Mouse (Mus musculus) C2C12 (cell line): ENCODE measurements around the gene Patl2. TPM values are rescaled to one million over a fixed set of nuclear protein-coding genes. Genes with fewer than 3 reads are reported as not detected.

ENCODE experiments used
- H3K27me3 ChIP-seq: one replicate; pipeline ENCODE4 v1.6.1; 2011; ENCODE audit not compliant: control insufficient read depth, insufficient read depth, insufficient read length
- H3K36me3 ChIP-seq: one replicate; pipeline ENCODE4 v1.6.1; 2011; ENCODE audit not compliant: control insufficient read depth, insufficient read depth
- H3K4me3 ChIP-seq: one replicate; pipeline ENCODE4 v1.5.1; 2011; ENCODE audit warnings: mild to moderate bottlenecking, control low read depth; ENCODE audit not compliant: poor library complexity, insufficient read depth, severe bottlenecking
- H3K79me2 ChIP-seq: one replicate; pipeline ENCODE4 v1.6.1; 2011; ENCODE audit not compliant: control insufficient read depth, insufficient read depth
- H3K79me3 ChIP-seq: one replicate; pipeline ENCODE4 v1.6.1; 2011; ENCODE audit warnings: low read depth, control low read depth
- H3ac ChIP-seq: one replicate; pipeline ENCODE3; 2011; ENCODE audit warnings: low read depth; ENCODE audit not compliant: control insufficient read depth, insufficient read length
- CEBPB ChIP-seq: IDR thresholded peaks from one replicate; pipeline ENCODE4 v1.6.1; 2011; ENCODE audit warnings: low read depth, mild to moderate bottlenecking, control low read depth, moderate library complexity
- CTCF ChIP-seq: IDR thresholded peaks from one replicate; pipeline ENCODE4 v1.5.1; 2011; ENCODE audit not compliant: control insufficient read depth, insufficient read depth, insufficient read length
- FOSL1 ChIP-seq: IDR thresholded peaks from one replicate; pipeline ENCODE4 v1.8.0; 2011; ENCODE audit warnings: mild to moderate bottlenecking, low read length; ENCODE audit not compliant: poor library complexity, insufficient read depth, severe bottlenecking
- MAX ChIP-seq: IDR thresholded peaks from one replicate; pipeline ENCODE4 v1.6.1; 2011; ENCODE audit warnings: mild to moderate bottlenecking, control low read depth
- MYOD1 ChIP-seq: IDR thresholded peaks from one replicate; pipeline ENCODE4 v1.6.1; 2011; ENCODE audit warnings: low read depth; ENCODE audit not compliant: control insufficient read depth, insufficient read length
- MYOG ChIP-seq: IDR thresholded peaks from one replicate; pipeline ENCODE4 v1.6.1; 2011; ENCODE audit not compliant: control insufficient read depth, insufficient read length; ENCODE audit errors: extremely low read depth
- USF1 ChIP-seq: IDR thresholded peaks from one replicate; pipeline ENCODE4 v1.6.1; 2011; ENCODE audit warnings: low read depth, mild to moderate bottlenecking, control low read depth, moderate library complexity
- polyA plus RNA-seq: library from polyadenylated mRNA; unstranded; fragments of >200 nt; fragmentation: generic; extraction: Trizol; gene quantifications from one replicate; pipeline ENCODE4 v1.2.1, GENCODE M21; 2012; ENCODE audit warnings: missing spikeins

Gene Patl2
- polyA plus RNA-seq, 1 experiment: not detected

DNA sequence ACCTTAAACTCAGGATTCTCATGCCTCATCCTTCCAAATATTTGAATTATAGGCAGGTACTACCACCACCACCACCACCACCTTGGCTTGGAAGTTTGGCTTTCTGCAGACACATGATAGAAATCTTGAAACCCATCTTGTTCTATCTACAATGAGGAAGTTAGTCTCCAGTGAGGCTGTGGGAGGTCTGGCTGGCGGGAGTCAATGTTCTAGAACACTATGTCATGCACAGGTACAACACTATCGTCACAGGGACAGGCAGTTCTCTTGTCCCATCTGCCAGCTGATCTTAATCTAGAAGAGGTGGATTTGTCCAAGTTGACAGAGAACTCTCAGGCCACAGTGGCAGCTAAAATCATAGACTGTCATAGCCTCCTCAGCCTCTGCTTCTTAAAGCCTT is 53.4 kb downstream of the Patl2 start:
- Histone ChIP-seq H3K79me3 (no peaks in the 10 kb centered on the region), H3ac (no peak overlapping the region), H3K4me3 (no peak overlapping the region), H3K79me2 (no peaks in the 10 kb centered on the region), H3K27me3 (no peaks in the 10 kb centered on the region), H3K36me3 (no peaks in the 10 kb centered on the region)
- no peak for TF ChIP-seq FOSL1
- no peak for TF ChIP-seq CEBPB
- no peak for TF ChIP-seq CTCF
- TF ChIP-seq USF1: no peak
- no peak for TF ChIP-seq MYOG
- no peak for TF ChIP-seq MAX
- no peak for TF ChIP-seq MYOD1

GRCm38 (mm10) chr2:122132078-122132477 is 53.9 kb downstream of the Patl2 start:
- H3K79me2 ChIP-seq: no peaks in the 10 kb centered on the region
- no peak overlapping the region for H3ac ChIP-seq
- H3K36me3 ChIP-seq: no peaks in the 10 kb centered on the region
- TF ChIP-seq CEBPB (no peak), FOSL1 (no peak)
- H3K79me3 ChIP-seq: no peaks in the 10 kb centered on the region
- H3K27me3 ChIP-seq: no peaks in the 10 kb centered on the region
- H3K4me3 ChIP-seq: no peak overlapping the region

GRCm38 (mm10) chr2:122127635-122128034 is 58.4 kb downstream of the Patl2 start:
- no peaks in the 10 kb centered on the region for H3K79me3 ChIP-seq
- TF ChIP-seq FOSL1: no peak
- peak; percentile 89 for TF ChIP-seq USF1
- no peak overlapping the region for H3ac ChIP-seq
- no peaks in the 10 kb centered on the region for H3K36me3 ChIP-seq
- no peak overlapping the region for H3K4me3 ChIP-seq
- no peaks in the 10 kb centered on the region for H3K27me3 ChIP-seq
- no peaks in the 10 kb centered on the region for H3K79me2 ChIP-seq

GRCm38 (mm10) chr2:122126765-122127347 is 59.1 kb downstream of the Patl2 start:
- Histone ChIP-seq H3K79me3 (no peaks in the 10 kb centered on the region), H3K79me2 (no peaks in the 10 kb centered on the region), H3ac (no peak overlapping the region), H3K27me3 (no peaks in the 10 kb centered on the region), H3K36me3 (no peaks in the 10 kb centered on the region), H3K4me3 (no peak overlapping the region)
- TF ChIP-seq USF1: no peak
- TF ChIP-seq MYOG: no peak
- no peak for TF ChIP-seq CEBPB
- TF ChIP-seq CTCF: no peak
- TF ChIP-seq MAX: no peak

DNA sequence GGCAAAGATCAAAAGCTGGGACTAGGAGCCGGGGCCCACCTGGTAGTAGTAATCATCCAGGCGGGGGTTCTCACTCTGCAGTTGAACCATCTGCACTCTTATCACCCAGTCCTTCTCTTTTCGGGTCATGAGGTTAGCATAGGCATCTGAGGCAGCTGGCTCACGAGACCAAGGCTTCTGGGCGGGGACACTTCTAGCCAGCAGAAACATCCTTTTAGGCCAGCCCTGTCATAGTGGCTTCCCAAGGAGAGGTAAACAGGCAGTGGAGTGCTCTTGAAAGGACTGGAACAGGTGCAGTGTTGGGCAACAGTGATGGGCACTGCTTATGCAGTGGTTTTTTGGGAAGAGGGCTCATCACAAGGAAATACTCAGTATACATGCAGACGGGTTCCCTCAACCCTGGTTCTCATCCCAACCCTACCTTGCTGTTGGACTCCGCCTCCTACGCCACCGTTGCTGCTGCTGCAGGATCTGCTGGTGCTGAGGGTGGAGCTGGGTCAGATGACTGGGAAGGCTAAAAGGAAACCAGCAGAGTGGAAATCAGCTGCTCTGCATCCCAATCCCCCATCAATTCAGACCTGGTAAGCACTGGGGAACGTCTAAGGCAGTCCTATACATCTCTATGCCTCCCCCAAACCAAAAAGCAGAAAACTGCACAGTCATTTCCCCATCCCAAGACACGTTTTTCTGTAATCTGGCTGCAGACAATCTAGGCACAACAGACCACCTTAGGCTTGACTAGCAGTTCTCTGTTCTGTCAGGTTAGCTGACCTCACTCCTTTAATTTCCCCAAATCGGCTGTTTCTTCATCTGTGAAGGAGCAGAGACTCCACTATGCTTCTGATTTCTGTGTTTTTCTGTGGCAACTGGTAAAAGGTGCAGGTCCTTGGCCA is 60.1 kb downstream of the Patl2 start:
- Histone ChIP-seq H3ac (no peak overlapping the region), H3K79me3 (no peaks in the 10 kb centered on the region), H3K4me3 (no peak overlapping the region), H3K36me3 (no peaks in the 10 kb centered on the region), H3K27me3 (no peaks in the 10 kb centered on the region), H3K79me2 (no peaks in the 10 kb centered on the region)
- TF ChIP-seq MYOD1: peak; percentile 58
- TF ChIP-seq MYOG: no peak

GRCm38 (mm10) chr2:122117961-122118958 is 67.7 kb downstream of the Patl2 start, which contains the start of gene Spg11:
Gene Spg11 (minus strand): TSS chr2:122118386.
- Histone ChIP-seq H3K36me3 (peaks cover 4% of the 10 kb centered on the region), H3K4me3 (peak within 1 kb of the TSS; percentile 76), H3K79me2 (peaks cover 16% of the 10 kb centered on the region), H3ac (peak within 1 kb of the TSS; percentile 87), H3K79me3 (no peaks in the 10 kb centered on the region), H3K27me3 (no peaks in the 10 kb centered on the region)
- no peak for TF ChIP-seq FOSL1
- TF ChIP-seq CEBPB: no peak
- TF ChIP-seq MYOG: no peak
- peak; percentile 23 for TF ChIP-seq MAX
- peak; percentile 43 for TF ChIP-seq USF1
